Mouse (Mus musculus) urinary bladder, postnatal 10 days (tissue): ENCODE results near the gene Ndufaf2.

ENCODE experiments used
- DNase-seq: peaks from one replicate; pipeline ENCODE4 v3.0.0; 2022; ENCODE audit warnings: low spot score

Ndufaf2 gene

DNA sequence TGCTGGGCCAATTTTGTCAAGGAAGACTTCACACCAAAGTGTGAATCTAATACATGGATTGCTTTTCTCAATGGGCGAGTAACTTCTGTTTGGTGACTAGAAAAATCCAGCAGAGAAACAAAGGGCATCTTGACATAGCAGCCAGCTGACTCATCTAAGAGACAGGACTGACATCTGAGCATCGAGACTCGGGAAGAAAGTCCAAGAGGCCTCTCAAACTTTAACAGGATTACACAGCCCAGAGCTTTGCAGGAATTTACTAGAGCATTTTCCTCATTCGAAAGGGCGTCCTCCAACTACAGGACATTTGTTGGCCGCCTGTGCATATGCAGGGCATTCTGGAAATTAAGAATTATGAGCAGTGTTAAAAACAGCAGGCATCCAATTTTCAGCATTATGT, 119.0 kb downstream of the Ndufaf2 start:
- DNase-seq = no peak

DNA sequence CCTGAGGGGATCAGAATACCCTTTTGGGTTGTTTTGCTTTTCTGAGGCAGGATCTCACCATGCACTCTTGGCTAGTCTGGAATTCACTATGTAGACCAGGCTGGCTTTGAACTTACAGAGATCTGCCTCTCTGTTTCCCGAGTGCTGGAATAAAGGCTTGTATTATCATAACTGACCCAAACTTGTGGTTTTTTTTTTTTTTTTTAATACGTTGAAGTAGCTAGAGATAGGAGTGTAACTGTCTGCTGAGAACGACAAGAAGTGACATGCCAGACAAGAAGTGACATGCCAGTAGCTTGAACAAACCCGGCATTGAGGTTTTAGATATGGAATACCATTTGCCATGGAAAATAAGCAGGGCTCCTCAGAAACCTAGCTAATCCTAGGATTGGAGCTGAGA, 125.6 kb downstream of the Ndufaf2 start:
- no peak for DNase-seq

DNA sequence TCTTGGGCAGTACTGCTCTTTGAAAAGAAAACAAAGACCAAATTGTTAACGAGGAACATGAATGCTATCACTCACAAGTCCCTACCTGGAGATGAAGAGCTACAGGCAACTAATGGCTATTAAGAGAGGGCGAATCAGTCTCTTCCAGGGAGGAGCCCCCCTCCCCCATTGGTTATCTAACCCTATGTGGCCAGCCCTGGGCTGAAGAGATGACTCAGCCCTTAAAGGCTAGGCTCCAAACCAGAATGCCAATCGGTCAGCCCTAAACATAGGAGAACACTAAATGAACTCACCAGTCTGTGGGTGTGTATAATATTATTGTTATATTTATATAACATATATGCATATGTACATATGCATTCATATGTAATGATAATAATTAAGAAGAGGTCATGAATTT, 132.6 kb downstream of the Ndufaf2 start:
- DNase-seq = no peak

DNA sequence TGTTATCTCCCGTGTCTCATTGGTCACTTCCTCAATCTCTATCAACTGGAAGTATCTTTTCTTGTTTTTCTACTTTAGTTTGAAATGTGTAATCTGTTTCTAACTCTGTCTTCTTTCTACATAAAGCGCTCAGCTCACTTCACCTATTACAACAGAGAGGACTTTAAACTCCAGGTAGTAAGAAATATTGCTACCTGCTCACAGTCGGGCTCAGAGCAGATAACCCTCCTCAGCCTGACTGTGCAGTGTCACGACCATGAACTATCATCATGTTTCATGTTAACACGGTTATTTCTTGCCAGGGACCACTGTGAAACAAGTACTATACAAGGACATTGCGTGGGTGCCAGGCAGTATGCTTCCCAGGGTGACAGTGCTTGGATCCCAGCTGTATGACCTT, 141.1 kb downstream of the Ndufaf2 start:
- no peak for DNase-seq

DNA sequence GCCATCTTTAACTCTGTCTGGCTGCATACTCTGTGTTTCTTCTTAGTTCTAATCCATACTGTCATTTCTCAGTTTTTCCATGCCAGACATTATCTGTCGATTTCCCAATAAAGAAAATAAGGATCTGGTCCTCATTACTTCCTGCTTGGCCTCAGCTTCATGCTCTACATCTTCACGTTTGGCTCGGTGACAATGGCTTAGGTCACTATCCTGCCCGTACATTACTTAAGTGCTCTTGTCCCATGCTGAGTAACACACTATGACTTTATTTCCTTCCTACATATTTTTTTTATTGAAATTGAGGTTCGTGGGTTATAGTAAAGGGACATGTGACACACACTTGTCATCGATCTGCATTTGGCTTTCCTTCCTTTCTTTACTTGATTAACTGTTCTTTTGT, 143.3 kb downstream of the Ndufaf2 start:
- DNase-seq = no peak

DNA sequence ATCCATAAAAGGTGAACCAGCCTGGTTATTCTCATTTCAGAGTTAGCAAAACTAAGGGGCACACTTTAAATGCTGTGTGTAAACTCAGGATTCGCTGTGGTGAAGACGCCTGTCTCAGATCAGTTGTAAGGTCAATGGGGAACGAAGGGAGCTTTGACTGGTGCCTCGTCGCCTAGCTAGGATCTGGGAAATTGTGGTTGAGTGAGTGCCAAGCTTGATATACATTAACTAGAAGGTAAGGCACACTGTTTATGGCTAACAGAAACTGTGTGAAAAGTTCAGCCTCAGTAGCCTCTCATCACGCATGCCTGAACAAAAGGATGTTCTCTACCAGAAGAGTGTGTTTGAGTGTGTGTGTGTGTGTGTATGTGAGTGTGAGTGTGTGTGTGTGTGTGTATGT, 144.6 kb downstream of the Ndufaf2 start:
- DNase-seq = no peak

DNA sequence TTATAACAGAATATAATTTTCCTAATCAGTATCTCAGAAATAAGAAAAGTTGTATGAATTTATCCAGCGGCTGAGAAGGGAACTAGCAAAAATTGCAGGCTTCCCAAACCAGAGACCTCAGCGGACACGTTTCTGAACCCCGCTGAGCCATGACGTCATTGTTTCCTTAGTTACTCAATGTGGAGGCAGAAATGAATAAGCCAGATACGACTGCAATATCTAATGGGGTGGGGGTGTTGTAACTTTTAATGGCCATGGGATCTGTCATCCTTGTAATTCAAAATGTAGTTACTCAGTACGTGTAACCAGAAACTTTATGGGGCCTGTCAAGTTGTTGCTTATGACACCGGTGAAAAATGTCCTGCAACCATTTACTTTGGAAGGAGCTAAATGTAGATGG, 145.3 kb downstream of the Ndufaf2 start:
- no peak for DNase-seq

DNA sequence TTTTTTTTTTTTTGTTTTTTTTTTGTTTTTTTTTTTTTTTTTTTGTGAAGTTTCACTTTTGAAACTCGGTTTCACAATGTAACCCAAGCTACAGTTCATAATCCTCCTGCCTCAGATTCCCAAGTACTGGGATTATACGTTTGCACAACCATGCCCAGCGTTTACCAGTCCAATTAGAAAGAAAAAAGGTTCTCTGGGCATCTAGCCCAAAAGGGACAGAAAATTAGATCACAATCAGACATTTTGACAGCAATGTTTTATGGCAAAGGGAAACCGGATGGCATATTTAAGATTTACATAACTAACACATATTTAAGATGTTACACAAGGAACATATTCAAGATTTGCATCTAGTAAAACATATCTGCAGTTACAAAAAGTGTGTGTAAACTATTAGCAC, 150.6 kb downstream of the Ndufaf2 start:
- no peak for DNase-seq

DNA sequence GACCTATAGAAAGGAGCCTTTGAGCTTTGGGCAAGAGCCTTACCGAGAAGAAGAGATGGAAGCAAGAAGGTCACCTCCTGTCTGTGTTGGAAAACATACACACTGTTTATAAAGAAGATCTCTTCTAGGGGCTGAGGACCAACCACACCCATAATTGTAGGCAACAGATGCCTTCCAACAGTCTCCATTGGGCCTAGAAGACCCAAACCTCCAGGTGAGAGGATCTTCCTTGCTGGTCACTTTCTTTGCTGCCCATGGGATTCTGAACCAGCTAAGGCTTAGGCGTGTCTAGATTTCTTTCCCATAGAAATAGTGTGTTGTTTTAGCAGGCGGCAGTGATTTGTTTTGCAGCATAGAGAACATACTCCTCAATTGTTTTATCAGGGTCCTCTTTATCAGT, 162.1 kb downstream of the Ndufaf2 start:
- DNase-seq = no peak

DNA sequence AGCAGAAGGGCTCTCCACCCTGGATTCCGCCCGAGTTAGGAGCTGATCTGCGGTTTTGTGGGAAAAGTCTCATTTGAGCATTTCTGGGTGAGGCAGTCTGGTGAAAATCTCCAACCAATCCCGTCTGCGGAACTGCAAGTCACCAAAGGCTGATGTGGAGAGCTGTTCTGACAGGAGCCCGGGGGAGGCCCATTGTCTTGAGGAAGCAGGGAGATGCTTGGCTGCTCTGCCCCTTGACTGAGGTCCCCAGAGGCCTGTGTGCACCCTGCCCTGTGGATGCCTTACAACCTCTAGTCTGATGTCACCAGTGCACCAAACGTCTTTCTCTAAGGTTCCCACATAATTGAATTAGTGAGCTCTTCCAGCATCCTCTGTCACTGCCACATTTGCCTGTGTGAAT, 163.2 kb downstream of the Ndufaf2 start:
- DNase-seq = no peak

DNA sequence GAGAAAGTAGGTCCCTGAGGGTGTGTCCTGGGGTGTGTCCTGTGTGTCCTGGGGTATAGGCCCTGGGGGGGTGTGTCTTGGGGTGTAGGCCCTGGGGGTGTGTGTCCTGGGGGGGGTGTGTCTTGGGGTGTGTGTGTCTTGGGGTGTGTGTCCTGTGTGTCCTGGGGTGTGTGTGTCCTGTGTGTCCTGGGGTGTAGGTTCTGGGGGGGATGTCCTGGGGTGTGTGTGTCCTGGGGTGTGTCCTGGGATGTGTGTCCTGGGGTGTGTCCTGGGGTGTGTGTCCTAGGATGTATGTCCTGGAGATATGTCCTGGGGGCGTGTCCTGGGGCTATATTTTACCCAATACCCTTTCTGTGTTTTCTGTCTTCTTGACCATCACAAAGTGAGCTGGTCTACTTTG, 165.8 kb downstream of the Ndufaf2 start:
- DNase-seq = no peak

DNA sequence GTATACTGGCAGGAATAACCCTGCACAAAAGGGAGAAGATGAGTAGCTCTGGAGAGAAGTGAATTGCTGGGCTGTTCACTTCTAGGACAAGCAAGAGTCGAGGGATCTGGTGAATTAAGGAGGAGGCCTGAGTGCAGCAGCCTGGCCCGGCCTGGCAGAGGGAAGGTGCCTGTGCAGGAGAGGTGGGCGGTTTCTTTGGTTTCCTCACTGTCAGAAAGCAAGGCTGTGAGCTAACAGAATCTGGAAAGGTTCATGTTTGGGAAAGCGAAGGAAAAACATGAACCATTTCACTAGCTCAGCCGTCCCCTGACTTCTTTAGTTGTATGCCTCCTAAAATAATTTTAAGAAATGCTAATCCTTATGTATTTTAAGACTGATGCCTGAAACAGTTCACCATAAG, 173.8 kb downstream of the Ndufaf2 start:
- no peak for DNase-seq

DNA sequence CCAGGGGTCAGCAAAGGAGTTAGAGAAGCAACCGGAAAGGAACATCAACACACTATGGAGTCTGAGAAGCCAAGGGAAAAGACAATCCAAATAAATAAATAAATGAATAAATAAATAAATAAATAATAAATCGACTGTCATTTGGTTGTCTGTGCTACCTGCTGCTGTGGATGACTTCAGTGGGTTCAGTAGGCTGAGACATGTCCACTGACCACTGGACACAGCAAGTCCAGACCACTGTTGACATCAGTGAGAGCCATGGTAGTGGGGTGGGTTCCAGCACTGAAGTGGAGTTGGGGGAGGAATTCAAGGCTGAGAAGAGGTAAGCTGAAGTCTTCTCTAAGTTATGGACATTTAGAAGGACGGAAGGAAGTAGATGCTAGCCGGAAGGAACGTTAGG, 174.2 kb downstream of the Ndufaf2 start:
- DNase-seq = no peak

DNA sequence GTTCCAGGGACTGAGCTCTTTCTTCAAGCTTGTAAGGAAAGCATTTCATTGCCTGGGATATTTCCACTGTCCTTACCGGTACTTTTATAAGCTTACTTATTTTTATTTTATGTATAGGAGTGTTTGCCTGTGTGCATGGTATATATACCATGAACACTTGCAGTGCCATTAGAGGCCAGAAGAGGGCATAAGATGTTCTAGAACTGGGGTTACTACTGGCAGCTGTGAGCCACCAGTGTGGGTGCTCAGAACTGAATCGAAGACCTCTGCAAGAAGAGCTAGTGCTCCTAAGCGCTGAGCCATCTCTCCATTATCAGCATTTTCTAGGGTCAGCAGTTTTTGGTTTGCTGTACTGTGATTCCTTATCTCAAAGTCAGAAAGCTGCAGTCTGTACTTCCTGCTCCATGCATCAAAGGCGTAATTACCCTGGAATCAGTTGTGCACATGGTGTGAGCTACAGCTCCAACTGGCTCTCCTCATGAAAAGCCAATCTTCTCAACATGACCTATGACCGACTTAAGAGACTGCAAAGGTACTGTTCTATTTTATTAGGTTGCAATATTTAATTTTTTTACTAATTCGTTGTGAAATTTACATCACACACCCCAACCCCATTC, 175.1 kb downstream of the Ndufaf2 start:
- DNase-seq = no peak

DNA sequence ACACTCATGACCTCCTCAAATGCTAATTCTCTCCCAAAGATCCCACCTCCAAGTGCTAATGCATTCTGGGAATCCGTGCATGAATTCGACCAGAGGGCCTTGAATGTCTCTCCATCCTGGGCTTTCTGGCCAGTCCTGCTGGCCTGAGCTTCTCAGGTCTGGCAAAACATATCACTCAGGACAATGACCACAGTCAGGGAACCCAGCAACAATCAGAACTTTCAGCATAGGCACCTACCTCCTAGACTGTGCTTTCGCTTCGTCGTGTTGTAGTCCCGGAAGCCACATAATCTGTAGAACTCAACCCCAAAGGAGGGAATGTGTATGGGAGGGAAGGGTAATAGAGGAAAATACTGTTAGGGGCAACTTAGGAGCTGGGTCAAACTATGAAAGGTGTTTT, 179.0 kb downstream of the Ndufaf2 start:
- no peak for DNase-seq

DNA sequence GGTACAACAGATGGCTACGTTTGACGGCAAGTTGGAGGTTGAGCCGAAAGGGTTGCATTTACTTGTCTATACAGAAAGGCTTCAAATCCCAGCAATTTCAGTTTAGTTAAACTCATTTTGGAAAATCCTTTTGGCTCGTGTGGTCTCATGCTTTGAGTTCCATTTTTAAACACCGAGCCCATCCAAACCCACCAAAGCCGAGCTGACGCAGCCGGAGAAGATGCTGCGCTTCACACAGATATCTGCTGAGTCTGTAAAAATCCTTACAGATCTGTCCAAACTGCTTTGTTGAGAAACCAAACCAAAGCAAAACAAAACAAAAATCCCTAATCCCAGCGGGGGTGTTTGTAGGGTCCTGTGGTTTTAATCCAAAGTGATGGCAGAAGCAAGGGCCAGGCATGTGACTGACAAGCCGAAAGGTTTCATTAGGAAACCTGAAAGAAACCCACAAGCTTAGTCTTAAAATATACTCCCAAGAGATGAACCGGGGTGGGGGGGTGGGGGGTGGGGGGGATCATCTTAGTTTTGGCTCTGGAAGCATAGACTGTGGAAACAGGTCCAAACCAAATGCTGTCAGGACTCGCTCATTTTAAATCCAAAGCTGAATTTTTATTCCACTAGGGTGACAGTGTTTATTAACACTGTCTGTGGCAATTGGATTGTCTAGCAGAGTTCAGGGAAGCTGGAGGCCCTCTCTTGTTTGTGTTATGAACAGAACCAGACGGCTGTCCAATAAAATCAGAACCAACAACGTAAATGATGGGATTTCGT, 181.4 kb downstream of the Ndufaf2 start:
- DNase-seq = no peak

DNA sequence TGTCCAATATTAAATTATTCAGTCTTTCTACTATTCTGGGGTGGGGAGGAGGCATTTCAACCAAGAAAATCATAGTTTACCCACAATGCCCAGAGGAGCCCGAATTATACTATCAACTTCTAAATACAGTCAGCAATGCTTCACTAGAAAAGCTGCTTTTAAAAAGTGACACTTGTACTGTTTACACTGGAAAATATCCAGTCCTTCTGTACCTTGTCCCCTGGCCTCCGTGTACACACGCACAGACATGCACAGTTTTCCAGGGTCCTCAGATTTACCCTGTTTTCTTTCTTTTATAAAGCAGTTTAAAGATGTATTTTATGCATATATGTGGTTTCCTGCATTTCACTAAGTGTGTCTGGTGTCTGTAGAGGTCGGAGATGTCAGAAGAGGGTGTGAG, 186.0 kb downstream of the Ndufaf2 start:
- DNase-seq = no peak

DNA sequence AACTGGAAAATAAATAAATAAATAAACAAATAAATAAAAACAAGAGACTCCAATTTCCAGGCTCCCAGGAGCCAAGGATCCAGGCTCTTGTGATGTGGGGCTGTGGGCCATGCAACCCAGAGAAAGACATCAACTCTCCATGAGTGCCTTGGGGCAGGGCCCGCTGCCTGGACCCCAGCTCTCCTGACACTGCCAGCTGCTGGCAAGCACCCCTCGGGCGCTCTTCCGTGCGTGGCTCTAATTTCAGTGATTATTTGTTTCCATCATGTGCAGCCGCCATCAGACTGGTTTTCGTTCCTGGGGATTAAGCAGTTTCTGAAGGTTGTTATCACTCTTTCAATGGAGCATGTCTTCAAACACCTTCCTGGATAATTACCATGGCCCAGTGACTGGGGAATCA, 186.6 kb downstream of the Ndufaf2 start:
- DNase-seq = no peak

DNA sequence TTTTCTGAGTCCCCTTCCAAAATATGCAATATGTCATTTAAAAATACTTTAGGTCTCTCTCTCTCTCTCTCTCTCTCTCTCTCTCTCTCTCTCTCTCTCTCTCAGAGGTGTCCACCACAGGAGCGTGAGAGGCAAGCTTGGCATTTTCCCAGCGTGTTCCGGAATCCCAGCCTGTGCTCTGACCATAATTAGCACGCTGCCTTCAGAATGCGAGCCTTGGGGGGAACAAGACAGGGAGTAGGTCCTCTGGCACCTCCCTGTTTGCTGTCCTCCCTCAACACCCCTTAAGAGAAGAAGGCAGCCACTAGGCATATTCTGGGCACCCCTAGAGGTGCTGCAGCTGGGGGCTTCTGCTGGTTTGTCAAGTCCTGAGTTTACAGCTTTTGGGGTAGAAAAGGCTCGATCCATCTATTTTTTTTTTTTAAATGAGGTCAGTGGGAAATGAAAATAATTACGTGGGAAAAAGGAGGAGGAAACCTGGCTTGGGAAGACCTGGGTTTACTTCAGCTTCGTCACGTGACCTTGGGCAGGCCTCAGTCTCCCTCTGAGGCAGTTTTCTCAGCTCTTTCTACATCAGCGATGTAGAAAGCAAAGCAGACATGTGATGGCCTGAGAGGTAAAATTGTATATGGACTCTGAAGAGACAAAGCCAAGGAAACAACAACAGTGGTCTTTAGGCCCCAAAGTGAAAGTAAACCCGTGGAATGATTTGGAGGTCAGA, 187.8 kb downstream of the Ndufaf2 start:
- no peak for DNase-seq

DNA sequence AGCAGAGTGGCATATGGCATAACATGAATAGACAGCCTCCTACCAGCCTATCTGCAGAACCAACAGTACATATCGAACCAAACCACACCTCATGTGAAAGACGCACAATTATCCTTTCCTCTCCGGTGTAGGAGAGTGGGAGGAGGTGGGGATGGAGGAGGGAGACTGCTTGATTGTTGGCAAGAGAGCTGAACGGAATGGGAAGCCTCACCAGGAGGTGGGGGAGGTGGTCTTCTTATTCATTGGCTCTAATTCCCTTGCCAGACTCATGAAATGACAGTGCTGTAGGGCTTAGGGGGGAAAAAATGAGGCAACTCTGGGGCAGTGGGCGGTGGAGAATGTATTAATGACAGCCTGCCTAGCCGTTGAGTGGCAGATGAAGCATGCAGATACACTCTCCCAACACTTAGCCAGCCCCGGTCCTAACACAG, 188.4 kb downstream of the Ndufaf2 start:
- DNase-seq = no peak

DNA sequence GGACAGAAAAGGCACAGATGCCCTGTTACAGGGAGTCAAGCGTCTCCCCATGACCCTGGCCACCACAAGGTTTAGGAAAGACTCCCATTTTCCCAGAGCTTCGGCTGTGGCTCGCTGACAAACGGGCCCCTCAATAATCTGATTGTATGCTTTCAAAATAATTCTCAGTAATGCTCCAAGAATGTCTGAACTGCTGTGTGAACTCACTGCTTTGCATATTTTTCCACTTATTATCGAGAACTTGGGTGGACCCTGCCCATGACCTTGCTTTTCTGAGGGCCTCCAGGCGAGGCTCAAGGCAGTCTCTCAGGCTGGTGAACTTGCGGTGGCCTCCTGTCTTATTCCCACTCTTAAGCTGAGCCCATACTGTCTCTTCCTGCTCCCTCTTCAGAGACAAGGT, 193.8 kb downstream of the Ndufaf2 start:
- DNase-seq = no peak

DNA sequence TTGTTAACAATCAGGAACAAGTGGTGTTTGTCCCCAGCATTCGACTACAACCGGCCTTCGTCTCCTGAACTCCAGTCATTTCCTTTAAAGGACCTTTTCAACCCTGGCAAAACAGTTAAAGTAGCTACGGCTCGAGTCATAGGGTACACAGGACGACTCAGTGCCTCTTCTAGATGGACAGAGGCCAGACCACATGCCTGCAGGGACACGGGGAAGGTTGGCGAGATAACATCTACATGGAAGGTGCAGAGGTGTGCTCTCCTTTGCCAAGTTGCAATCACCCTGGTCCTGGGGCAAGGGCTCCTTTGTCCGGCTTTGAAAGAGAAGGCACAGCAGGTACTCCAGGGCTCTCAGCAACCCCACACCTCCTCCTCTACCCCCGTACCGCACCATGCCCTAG, 195.0 kb downstream of the Ndufaf2 start:
- no peak for DNase-seq

DNA sequence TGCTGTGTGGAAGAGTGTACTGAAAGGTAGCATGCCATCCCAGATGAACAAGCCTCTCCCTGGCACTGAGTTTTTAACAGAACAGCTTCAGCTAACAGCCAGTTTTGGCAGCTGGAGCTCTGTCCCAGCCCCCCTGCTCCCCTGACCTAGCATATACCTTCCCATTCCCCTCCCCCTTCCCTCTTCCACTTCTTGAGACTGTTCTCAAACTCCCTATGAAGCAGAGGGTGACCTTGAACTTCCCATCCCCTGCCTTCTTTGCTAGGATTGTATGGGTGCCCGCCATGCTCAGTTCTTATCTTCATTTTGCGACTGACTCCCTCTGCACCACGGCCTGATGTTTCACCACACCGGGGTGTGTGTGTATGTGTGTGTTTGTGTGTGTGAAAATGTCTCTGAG, 195.7 kb downstream of the Ndufaf2 start:
- no peak for DNase-seq
